Mouse (Mus musculus): ENCODE measurements around the gene Mtmr3. TPM values are rescaled to one million over a fixed set of nuclear protein-coding genes. Genes with fewer than 3 reads are reported as not detected.

Gene Mtmr3
- polyA plus RNA-seq, 1 experiment = 18.1 TPM

DNA sequence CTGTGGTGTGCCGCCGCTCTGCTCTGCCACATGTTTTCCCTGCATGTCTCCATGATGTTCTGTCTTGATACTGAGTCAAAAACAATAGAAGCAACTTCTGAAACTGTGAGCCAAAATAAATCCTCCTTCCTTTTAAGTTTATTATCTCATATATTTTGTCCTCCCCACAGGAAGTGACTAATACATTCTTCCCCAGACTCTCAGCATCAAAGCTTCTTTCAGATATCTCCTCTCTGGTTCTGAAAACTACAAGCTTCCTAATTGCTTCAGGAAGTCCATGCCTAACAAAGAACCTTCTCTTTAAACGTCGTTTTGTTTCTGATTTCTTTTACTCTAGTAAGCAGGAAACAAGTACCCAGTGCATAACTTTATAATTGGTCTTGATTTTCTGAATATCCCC, 160.2 kb downstream of the Mtmr3 start:
- no peak for DNase-seq (ENCODE audit: low read depth, low spot score)

More for the DNA sequence above, 160.2 kb downstream of the Mtmr3 start:
- WGBS = 57% methylated on average over 4 of the region's 4 CpGs

Other genes with a start within 250 kb of the Mtmr3 start
- 0.09 and 0.14 TPM in 2 replicates for gene Hormad2, start 153.8 kb downstream of the Mtmr3 start, polyA plus RNA-seq (2012; rRNA removed)
- not detected in 2 replicates for gene Gm11032, start 25.2 kb upstream of the Mtmr3 start, polyA plus RNA-seq (2012; rRNA removed)
- gene Ascc2, start 42.9 kb upstream of the Mtmr3 start, polyA plus RNA-seq (2012; rRNA removed) = 16.8 and 22.7 TPM in 2 replicates
- 1,330 and 1,518 TPM in 2 replicates for gene Uqcr10, start 109.5 kb upstream of the Mtmr3 start, polyA plus RNA-seq (2012; rRNA removed)
- gene Zmat5, start 109.8 kb upstream of the Mtmr3 start, polyA plus RNA-seq (2012; rRNA removed) = 51.7 and 52.4 TPM in 2 replicates
- 0.04 TPM in 1 of 2 replicates, not detected in the other for gene Cabp7, start 151.9 kb upstream of the Mtmr3 start, polyA plus RNA-seq (2012; rRNA removed)

Measured in large intestine, adult 2 months (tissue).